Mouse (Mus musculus) embryonic facial prominence, embryonic 11.5 days (tissue): ENCODE results near the gene Batf2. TPM values are rescaled to one million over a fixed set of nuclear protein-coding genes. Genes with fewer than 3 reads are reported as not detected.

Experiments
- ATAC-seq: fragments of 200-750 bp; cut with Nextera tagmentation; replicated peaks from 2 replicates; pipeline ENCODE4 v1.8.0; 2017; ENCODE audit warnings: low read depth; ENCODE audit not compliant: insufficient number of reproducible peaks, low FRiP score, low TSS enrichment
- DNase-seq: peaks from one replicate; pipeline ENCODE4 v3.0.0-alpha.2; 2015; ENCODE audit warnings: low spot score
- H3K27ac ChIP-seq: fragments of 300-500 bp; sonication (generic); replicated peaks from 2 replicates; pipeline ENCODE4 v1.5.1; 2014; ENCODE audit warnings: mild to moderate bottlenecking, low read depth, low read length, control low read depth
- H3K27me3 ChIP-seq: fragments of 300-500 bp; sonication (generic); 2 replicates; pipeline ENCODE4 v1.6.1; 2014; ENCODE audit warnings: mild to moderate bottlenecking, low read length, moderate library complexity, mixed read lengths; ENCODE audit not compliant: control insufficient read depth, insufficient read depth
- H3K36me3 ChIP-seq: fragments of 300-500 bp; sonication (generic); replicated peaks from 2 replicates; pipeline ENCODE4 v1.6.1; 2014; ENCODE audit warnings: low read depth, mild to moderate bottlenecking, low read length, moderate library complexity, mixed read lengths; ENCODE audit not compliant: control insufficient read depth, insufficient read depth
- H3K4me1 ChIP-seq: fragments of 300-500 bp; sonication (generic); 2 replicates; pipeline ENCODE4 v1.6.1; 2014; ENCODE audit warnings: low read length, mixed read lengths; ENCODE audit not compliant: control insufficient read depth, insufficient read depth
- H3K4me2 ChIP-seq: fragments of 300-500 bp; sonication (generic); 2 replicates; pipeline ENCODE4 v1.6.1; 2014; ENCODE audit warnings: low read depth, mild to moderate bottlenecking, control low read depth, low read length, moderate library complexity
- H3K4me3 ChIP-seq: fragments of 300-500 bp; sonication (generic); 2 replicates; pipeline ENCODE4 v1.5.1; 2014; ENCODE audit warnings: low read depth, low read length, control low read depth
- H3K9ac ChIP-seq: fragments of 300-500 bp; sonication (generic); replicated peaks from 2 replicates; pipeline ENCODE4 v1.6.1; 2014; ENCODE audit warnings: mild to moderate bottlenecking, control low read depth, low read length
- H3K9me3 ChIP-seq: fragments of 300-500 bp; sonication (generic); replicated peaks from 2 replicates; pipeline ENCODE4 v1.6.1; 2016; ENCODE audit warnings: mild to moderate bottlenecking, low read length, inconsistent platforms, mixed read lengths; ENCODE audit not compliant: control insufficient read depth
- WGBS: fragments of 180-500 bp; shearing (Covaris S2); extraction: QIAGEN DNeasy Blood & Tissue Kit; methylation state at CpG from one replicate; pipeline ENCODE4 v1.1.7; 2014; 5-methylcytosine and 5-hydroxymethylcytosine counted together
- polyA plus RNA-seq: library from polyadenylated mRNA; unstranded; fragments of >200 nt; fragmentation: Nextera tagmentation; extraction: Ambion mirVana; gene quantifications from 2 replicates; pipeline ENCODE4 v1.2.1, GENCODE M21; 2014

The Batf2 gene
- polyA plus RNA-seq, 1 experiment from 2014 or later: not detected

GRCm38 (mm10) chr19:6206716-6207115, 65.9 kb downstream of the Batf2 start:
- H3K4me1 ChIP-seq: no peaks in the 10 kb centered on the region
- no peaks in the 10 kb centered on the region for H3K27me3 ChIP-seq
- ATAC-seq: no peak
- no peak overlapping the region for H3K4me2 ChIP-seq
- H3K27ac ChIP-seq: no peak overlapping the region
- no peak overlapping the region for H3K4me3 ChIP-seq
- WGBS: 65% methylated on average over 5 of the region's 5 CpGs
- no peak for DNase-seq
- H3K36me3 ChIP-seq: no peaks in the 10 kb centered on the region
- H3K9ac ChIP-seq: no peak overlapping the region
- no peaks in the 10 kb centered on the region for H3K9me3 ChIP-seq

- Histone ChIP-seq H3K4me2 (no peak overlapping the region), H3K9me3 (no peaks in the 10 kb centered on the region), H3K4me1 (no peaks in the 10 kb centered on the region), H3K36me3 (no peaks in the 10 kb centered on the region), H3K27ac (no peak overlapping the region), H3K4me3 (no peak overlapping the region), H3K27me3 (no peaks in the 10 kb centered on the region), H3K9ac (no peak overlapping the region)
- no peak for DNase-seq
- no peak for ATAC-seq
- 79% methylated on average over 6 of the region's 6 CpGs for WGBS
These were observed 75.4 kb downstream of the Batf2 start for GRCm38 (mm10) chr19:6216046-6216705.

- H3K9ac ChIP-seq: no peak overlapping the region
- no peak for DNase-seq
- 72% methylated on average over 6 of the region's 6 CpGs for WGBS
These were observed 77.8 kb downstream of the Batf2 start for GRCm38 (mm10) chr19:6218606-6219005.

More at GRCm38 (mm10) chr19:6218606-6219005, 77.8 kb downstream of the Batf2 start:
- Histone ChIP-seq H3K9me3 (no peaks in the 10 kb centered on the region), H3K4me3 (no peak overlapping the region), H3K27me3 (no peaks in the 10 kb centered on the region), H3K4me1 (no peaks in the 10 kb centered on the region), H3K36me3 (no peaks in the 10 kb centered on the region), H3K27ac (no peak overlapping the region), H3K4me2 (no peak overlapping the region)
- no peak for ATAC-seq

Other genes with a start within 250 kb of the Batf2 start
- gene Tigd3, start 246.8 kb upstream of the Batf2 start, polyA plus RNA-seq: 4.0 and 4.3 TPM in 2 replicates
- 202 and 213 TPM in 2 replicates for gene Dpf2, start 228.0 kb upstream of the Batf2 start, polyA plus RNA-seq
- 2.4 and 2.7 TPM in 2 replicates for gene Cdc42ep2, start 216.2 kb upstream of the Batf2 start, polyA plus RNA-seq
- gene Pola2, start 176.8 kb upstream of the Batf2 start, polyA plus RNA-seq: 91.0 and 97.6 TPM in 2 replicates
- gene Slc22a20, start 154.8 kb upstream of the Batf2 start, polyA plus RNA-seq: not detected in 2 replicates
- 4.5 and 5.0 TPM in 2 replicates for gene Capn1, start 125.1 kb upstream of the Batf2 start, polyA plus RNA-seq
- 18.8 and 20.2 TPM in 2 replicates for gene Syvn1, start 94.4 kb upstream of the Batf2 start, polyA plus RNA-seq
- 96.6 and 100 TPM in 2 replicates for gene Mrpl49, start 83.2 kb upstream of the Batf2 start, polyA plus RNA-seq
- gene Fau, start 83.1 kb upstream of the Batf2 start, polyA plus RNA-seq: 773 and 801 TPM in 2 replicates
- 40.8 and 44.2 TPM in 2 replicates for gene Znhit2, start 79.8 kb upstream of the Batf2 start, polyA plus RNA-seq
- gene Tm7sf2, start 72.6 kb upstream of the Batf2 start, polyA plus RNA-seq: 26.0 and 26.3 TPM in 2 replicates
- 41.1 and 44.4 TPM in 2 replicates for gene Vps51, start 63.8 kb upstream of the Batf2 start, polyA plus RNA-seq
- gene Tmem262, start 61.0 kb upstream of the Batf2 start, polyA plus RNA-seq: not detected in 2 replicates
- gene Gm28374, start 58.7 kb upstream of the Batf2 start, polyA plus RNA-seq: 1.7 TPM in 1 of 2 replicates, not detected in the other
- 60.7 and 69.9 TPM in 2 replicates for gene Zfpl1, start 56.0 kb upstream of the Batf2 start, polyA plus RNA-seq
- gene Cdca5, start 56.0 kb upstream of the Batf2 start, polyA plus RNA-seq: 59.2 and 65.2 TPM in 2 replicates
- not detected in 2 replicates for gene AC131692.1, start 46.6 kb upstream of the Batf2 start, polyA plus RNA-seq
- gene Naaladl1, start 35.2 kb upstream of the Batf2 start, polyA plus RNA-seq: 0.21 and 0.49 TPM in 2 replicates
- 60.7 and 68.3 TPM in 2 replicates for gene Sac3d1, start 22.3 kb upstream of the Batf2 start, polyA plus RNA-seq
- 25.4 and 30.7 TPM in 2 replicates for gene Snx15, start 12.7 kb upstream of the Batf2 start, polyA plus RNA-seq
- 72.8 and 81.4 TPM in 2 replicates for gene Arl2, start 565 bp downstream of the Batf2 start, polyA plus RNA-seq
- gene Majin, start 43.4 kb downstream of the Batf2 start, polyA plus RNA-seq: not detected in 2 replicates
- 1.9 and 2.4 TPM in 2 replicates for gene Gpha2, start 85.4 kb downstream of the Batf2 start, polyA plus RNA-seq
- gene Ppp2r5b, start 94.9 kb downstream of the Batf2 start, polyA plus RNA-seq: 25.0 and 27.8 TPM in 2 replicates
- 6.5 and 7.7 TPM in 2 replicates for gene Atg2a, start 100.7 kb downstream of the Batf2 start, polyA plus RNA-seq
- gene Ehd1, start 135.7 kb downstream of the Batf2 start, polyA plus RNA-seq: 50.9 and 58.1 TPM in 2 replicates
- 0.43 and 0.61 TPM in 2 replicates for gene Cdc42bpg, start 165.5 kb downstream of the Batf2 start, polyA plus RNA-seq
- gene Men1, start 194.0 kb downstream of the Batf2 start, polyA plus RNA-seq: 49.7 and 51.1 TPM in 2 replicates
- gene Map4k2, start 200.2 kb downstream of the Batf2 start, polyA plus RNA-seq: 5.6 and 6.4 TPM in 2 replicates
- 157 and 172 TPM in 2 replicates for gene Sf1, start 222.7 kb downstream of the Batf2 start, polyA plus RNA-seq
- 1.4 and 2.8 TPM in 2 replicates for gene Pygm, start 243.4 kb downstream of the Batf2 start, polyA plus RNA-seq